Mouse (Mus musculus) liver, postnatal 0 days (tissue): Measurements from ENCODE around the gene Rapgef5. TPM values are rescaled to one million over a fixed set of nuclear protein-coding genes. Genes with fewer than 3 reads are reported as not detected.

Source experiments
- ATAC-seq: fragments of 200-750 bp; cut with Nextera tagmentation; 2 replicates; pipeline ENCODE4 v1.8.0; 2017; ENCODE audit warnings: mild to moderate bottlenecking, moderate library complexity
- DNase-seq: peaks from one replicate; pipeline ENCODE4 v3.0.0-alpha.2; 2016
- H3K27ac ChIP-seq: fragments of 300-500 bp; sonication (generic); 2 replicates; pipeline ENCODE4 v1.5.1; 2014; ENCODE audit warnings: antibody characterized with exemption, moderate library complexity, mild to moderate bottlenecking, low read depth
- H3K27me3 ChIP-seq: fragments of 300-500 bp; sonication (generic); 2 replicates; pipeline ENCODE4 v1.6.1; 2014; ENCODE audit warnings: low read length, control low read depth, mixed read lengths; ENCODE audit not compliant: insufficient read depth
- H3K36me3 ChIP-seq: fragments of 300-500 bp; sonication (generic); replicated peaks from 2 replicates; pipeline ENCODE4 v1.6.1; 2014; ENCODE audit warnings: mild to moderate bottlenecking, control low read depth, low read length, moderate library complexity, mixed read lengths; ENCODE audit not compliant: insufficient read depth
- H3K4me1 ChIP-seq: fragments of 300-500 bp; sonication (generic); 2 replicates; pipeline ENCODE4 v1.6.1; 2014; ENCODE audit warnings: antibody characterized with exemption, mild to moderate bottlenecking, control low read depth; ENCODE audit not compliant: insufficient read depth
- H3K4me2 ChIP-seq: fragments of 300-500 bp; sonication (generic); 2 replicates; pipeline ENCODE4 v1.6.1; 2014; ENCODE audit warnings: low read depth, mild to moderate bottlenecking, low read length, moderate library complexity, mixed read lengths
- H3K4me3 ChIP-seq: fragments of 300-500 bp; sonication (generic); 2 replicates; pipeline ENCODE4 v1.5.1; 2014; ENCODE audit warnings: low read depth, low read length
- H3K9ac ChIP-seq: fragments of 300-500 bp; sonication (generic); replicated peaks from 2 replicates; pipeline ENCODE4 v1.6.1; 2014; ENCODE audit warnings: mild to moderate bottlenecking, moderate library complexity
- H3K9me3 ChIP-seq: fragments of 300-500 bp; sonication (generic); 2 replicates; pipeline ENCODE4 v1.6.1; 2016; ENCODE audit warnings: mild to moderate bottlenecking, control low read depth, low read length, mixed read lengths
- CTCF ChIP-seq: sonication (generic); IDR thresholded peaks from 2 replicates; pipeline ENCODE4 v1.5.1; 2016; ENCODE audit warnings: antibody characterized with exemption, low read depth
- EP300 ChIP-seq: IDR thresholded peaks from 2 replicates; pipeline ENCODE4 v1.6.1; 2016; ENCODE audit warnings: antibody characterized with exemption, low read depth, mild to moderate bottlenecking
- WGBS: fragments of 180-500 bp; shearing (Covaris S2); extraction: QIAGEN DNeasy Blood & Tissue Kit; methylation state at CpG from one replicate; pipeline ENCODE4 v1.1.7; 2014; ENCODE audit not compliant: insufficient replicate concordance; 5-methylcytosine and 5-hydroxymethylcytosine counted together
- polyA plus RNA-seq: library from polyadenylated mRNA; unstranded; fragments of >200 nt; fragmentation: Nextera tagmentation; extraction: Ambion mirVana; gene quantifications from 2 replicates; pipeline ENCODE4 v1.2.1, GENCODE M21; 2015

The Rapgef5 gene
- polyA plus RNA-seq, 1 experiment from 2014 or later, result 2.1 TPM

- ATAC-seq (peak; percentile 63), DNase-seq (peak; percentile 27)
- H3K9ac ChIP-seq, result peak overlapping the region; percentile 45
- H3K27ac ChIP-seq, result no peak overlapping the region
- TF ChIP-seq CTCF (no peak), EP300 (no peak)
- peak overlapping the region; percentile 78 for H3K4me2 ChIP-seq
- peaks cover 12% of the 10 kb centered on the region for H3K4me1 ChIP-seq
- peak overlapping the region; percentile 53 for H3K4me3 ChIP-seq
- no peaks in the 10 kb centered on the region for H3K9me3 ChIP-seq
- 1% methylated on average over 55 of the region's 66 CpGs for WGBS
- H3K27me3 ChIP-seq, result peaks cover 24% of the 10 kb centered on the region
- no peaks in the 10 kb centered on the region for H3K36me3 ChIP-seq
Measured at GRCm38 (mm10) chr12:117534087-117534751, 17.9 kb downstream of the Rapgef5 start.

- DNase-seq (no peak), ATAC-seq (no peak)
- no peak overlapping the region for H3K27ac ChIP-seq
- TF ChIP-seq CTCF, result no peak
- no peak for TF ChIP-seq EP300
- H3K9me3 ChIP-seq, result no peaks in the 10 kb centered on the region
- H3K4me2 ChIP-seq, result no peak overlapping the region
- no peak overlapping the region for H3K9ac ChIP-seq
- no peak overlapping the region for H3K4me3 ChIP-seq
- WGBS, result 64% methylated on average over 2 of the region's 2 CpGs
- peaks cover 12% of the 10 kb centered on the region for H3K27me3 ChIP-seq
- H3K4me1 ChIP-seq, result no peaks in the 10 kb centered on the region
- no peaks in the 10 kb centered on the region for H3K36me3 ChIP-seq
Measured at GRCm38 (mm10) chr12:117540352-117540751, 24.1 kb downstream of the Rapgef5 start.

GRCm38 (mm10) chr12:117545277-117545676, 29.0 kb downstream of the Rapgef5 start:
- peaks cover 26% of the 10 kb centered on the region for H3K27me3 ChIP-seq
- no peak overlapping the region for H3K9ac ChIP-seq
- ATAC-seq (peak; percentile 82), DNase-seq (no peak)
- H3K36me3 ChIP-seq, result no peaks in the 10 kb centered on the region
- WGBS, result 44% methylated on average over 6 of the region's 6 CpGs
- TF ChIP-seq EP300, result no peak
- TF ChIP-seq CTCF, result no peak
- H3K4me2 ChIP-seq, result no peak overlapping the region
- H3K4me1 ChIP-seq, result no peaks in the 10 kb centered on the region
- H3K9me3 ChIP-seq, result no peaks in the 10 kb centered on the region
- no peak overlapping the region for H3K27ac ChIP-seq
- no peak overlapping the region for H3K4me3 ChIP-seq

GRCm38 (mm10) chr12:117553353-117553752, 37.1 kb downstream of the Rapgef5 start:
- DNase-seq, result no peak
- Histone ChIP-seq H3K4me2 (no peak overlapping the region), H3K9me3 (no peaks in the 10 kb centered on the region), H3K4me3 (no peak overlapping the region), H3K27ac (no peak overlapping the region), H3K4me1 (peaks cover 8% of the 10 kb centered on the region), H3K36me3 (no peaks in the 10 kb centered on the region), H3K9ac (no peak overlapping the region), H3K27me3 (peaks cover 33% of the 10 kb centered on the region)
- ATAC-seq, result no peak
- 79% methylated on average over 5 of the region's 5 CpGs for WGBS
- no peak for TF ChIP-seq EP300
- no peak for TF ChIP-seq CTCF

- H3K9ac ChIP-seq, result no peak overlapping the region
- H3K27me3 ChIP-seq, result peaks cover 28% of the 10 kb centered on the region
- H3K4me1 ChIP-seq, result peaks cover 8% of the 10 kb centered on the region
- H3K4me2 ChIP-seq, result no peak overlapping the region; the same call in 1 of the 2 replicates
- WGBS, result 65% methylated on average over 1 of the region's 1 CpGs
- H3K9me3 ChIP-seq, result no peaks in the 10 kb centered on the region
- H3K36me3 ChIP-seq, result no peaks in the 10 kb centered on the region
- peak; percentile 95 for ATAC-seq
- TF ChIP-seq CTCF, result no peak
- H3K27ac ChIP-seq, result no peak overlapping the region
- DNase-seq, result no peak
- H3K4me3 ChIP-seq, result no peak overlapping the region
Measured at GRCm38 (mm10) chr12:117554612-117555063, 38.4 kb downstream of the Rapgef5 start.

GRCm38 (mm10) chr12:117560450-117560849, 44.2 kb downstream of the Rapgef5 start:
- no peak overlapping the region for H3K4me3 ChIP-seq
- 21% methylated on average over 11 of the region's 11 CpGs for WGBS
- H3K27me3 ChIP-seq, result peaks cover 3% of the 10 kb centered on the region; the same call in 1 of the 2 replicates
- no peaks in the 10 kb centered on the region for H3K9me3 ChIP-seq
- peak overlapping the region; percentile 51 for H3K4me2 ChIP-seq
- peak; percentile 75 for ATAC-seq
- peak overlapping the region; percentile 44; the same call in 1 of the 2 replicates for H3K27ac ChIP-seq
- TF ChIP-seq CTCF (no peak), EP300 (no peak)
- 0 out of 2 replicates have a peak, but pooled peaks cover 2% of the 10 kb centered on the region for H3K4me1 ChIP-seq
- H3K9ac ChIP-seq, result no peak overlapping the region
- DNase-seq, result peak; percentile 33
- no peaks in the 10 kb centered on the region for H3K36me3 ChIP-seq
